Mouse (Mus musculus) liver (tissue): ENCODE results near the gene Prss32.
"Not testable (repeated sequence)": the region's sequence is repeated elsewhere in the genome, so short reads cannot be mapped to it uniquely, and the experiment has no call there.

ENCODE experiments used
- DNase-seq: peaks from one replicate; pipeline ENCODE4 v3.0.0-alpha.2; 2020; ENCODE audit warnings: mixed read lengths

The Prss32 gene

DNA sequence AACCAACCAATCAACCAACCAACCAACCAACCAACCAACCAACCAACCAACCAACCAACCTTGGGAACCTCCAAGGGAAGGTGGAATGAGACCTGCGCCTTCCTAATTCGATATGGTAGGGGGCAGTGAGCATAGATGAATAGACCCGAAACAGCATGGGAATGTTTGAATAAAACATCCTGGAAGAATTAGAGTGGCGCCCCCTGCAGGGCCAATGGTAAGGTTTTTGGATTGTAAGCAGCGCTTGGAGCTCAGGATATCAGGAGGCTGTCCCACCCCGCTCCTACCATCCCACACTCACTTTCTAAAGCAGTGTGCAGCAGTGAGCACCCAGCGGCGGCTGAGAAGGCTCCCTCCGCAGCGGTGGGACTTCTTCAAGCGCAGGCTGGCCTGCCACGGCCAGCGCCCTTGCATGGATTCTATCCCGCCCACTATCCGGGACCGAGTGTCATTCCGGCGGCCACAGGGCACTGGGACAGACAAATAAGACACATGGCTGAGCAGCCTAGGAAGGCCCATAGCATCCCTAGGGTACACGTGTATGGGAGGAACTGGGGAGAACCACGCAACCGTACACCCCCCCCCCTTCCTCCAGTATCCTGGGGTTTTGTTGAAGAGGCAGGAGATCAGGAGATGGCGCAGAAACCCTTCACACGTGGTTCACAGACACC lies 379 bp upstream of the Prss32 start:
- DNase-seq = peak; percentile 34

DNA sequence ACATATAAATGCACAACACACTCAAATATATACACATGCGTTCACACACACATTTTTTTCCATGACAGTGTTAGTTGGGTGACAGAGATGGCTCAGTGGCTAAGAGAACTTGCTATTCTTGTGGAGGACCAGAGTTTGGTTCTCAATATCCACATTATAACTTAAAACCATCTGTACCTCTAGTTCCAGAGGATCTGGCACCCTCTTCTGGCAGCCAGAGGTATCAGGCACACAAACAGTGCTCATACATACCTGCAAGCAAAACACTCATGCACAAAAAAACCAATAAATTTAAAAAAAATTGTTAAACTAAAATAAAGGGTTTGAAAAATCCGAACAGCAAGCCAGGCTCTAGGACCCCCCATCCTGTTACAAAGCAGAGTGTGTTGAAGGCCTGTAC lies 6.4 kb downstream of the Prss32 start:
- no peak for DNase-seq

DNA sequence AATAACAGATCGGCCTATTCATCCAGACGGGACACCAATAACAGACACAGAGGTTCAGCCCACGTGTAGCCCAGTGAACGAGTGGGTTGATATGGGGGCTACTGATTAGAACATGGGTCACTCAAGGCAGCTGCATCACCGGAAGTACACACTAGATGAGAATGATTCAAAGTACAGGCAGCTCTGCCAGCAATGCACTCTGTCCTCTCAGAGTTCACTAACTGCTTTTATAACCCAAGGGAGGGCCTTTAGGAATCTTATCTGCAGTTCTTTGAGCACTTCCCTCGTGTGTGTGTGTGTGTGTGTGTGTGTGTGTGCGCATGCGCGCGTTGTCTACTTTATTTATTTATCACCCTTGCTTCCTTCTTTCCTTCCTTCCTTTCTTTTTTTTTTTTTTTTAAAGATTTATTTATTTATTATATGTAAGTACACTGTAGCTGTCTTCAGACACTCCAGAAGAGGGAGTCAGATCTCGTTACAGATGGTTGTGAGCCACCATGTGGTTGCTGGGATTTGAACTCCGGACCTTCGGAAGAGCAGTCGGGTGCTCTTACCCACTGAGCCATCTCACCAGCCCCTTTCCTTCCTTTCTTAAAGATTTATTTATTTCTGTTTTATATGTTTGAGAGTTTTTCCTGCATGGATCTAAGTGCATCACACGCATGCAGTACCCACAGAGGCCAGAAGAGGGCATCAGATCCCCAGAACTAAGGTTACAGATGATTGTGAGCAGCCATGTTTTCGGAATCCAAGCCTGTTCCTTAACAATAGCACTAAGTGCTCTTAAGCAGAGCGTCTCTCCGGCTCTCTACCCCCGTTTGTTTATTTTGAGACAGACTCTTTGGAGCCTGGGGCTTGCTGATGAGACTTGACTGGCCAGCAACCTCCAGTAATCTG lies 7.4 kb downstream of the Prss32 start:
- peak; percentile 61 for DNase-seq

DNA sequence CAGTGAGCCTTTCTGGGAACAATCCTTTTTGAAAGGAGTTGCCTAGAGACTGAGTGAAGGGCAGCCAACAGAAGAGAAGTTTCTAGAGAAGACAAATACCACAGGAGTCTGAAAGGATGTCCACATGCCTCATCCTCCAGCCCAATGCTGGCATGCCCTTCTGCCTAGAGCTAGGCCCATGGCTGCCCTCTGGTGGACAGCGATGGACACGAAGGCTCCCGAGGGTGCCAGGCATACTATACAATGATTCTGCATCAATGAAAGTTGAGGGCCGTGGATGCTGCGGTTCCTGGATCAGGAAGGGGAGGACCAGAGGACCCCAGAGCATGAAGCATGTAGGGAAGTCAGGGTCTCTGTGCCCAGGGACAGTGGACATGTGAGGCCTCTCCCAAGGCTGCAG lies 9.6 kb downstream of the Prss32 start:
- peak; percentile 71 for DNase-seq

DNA sequence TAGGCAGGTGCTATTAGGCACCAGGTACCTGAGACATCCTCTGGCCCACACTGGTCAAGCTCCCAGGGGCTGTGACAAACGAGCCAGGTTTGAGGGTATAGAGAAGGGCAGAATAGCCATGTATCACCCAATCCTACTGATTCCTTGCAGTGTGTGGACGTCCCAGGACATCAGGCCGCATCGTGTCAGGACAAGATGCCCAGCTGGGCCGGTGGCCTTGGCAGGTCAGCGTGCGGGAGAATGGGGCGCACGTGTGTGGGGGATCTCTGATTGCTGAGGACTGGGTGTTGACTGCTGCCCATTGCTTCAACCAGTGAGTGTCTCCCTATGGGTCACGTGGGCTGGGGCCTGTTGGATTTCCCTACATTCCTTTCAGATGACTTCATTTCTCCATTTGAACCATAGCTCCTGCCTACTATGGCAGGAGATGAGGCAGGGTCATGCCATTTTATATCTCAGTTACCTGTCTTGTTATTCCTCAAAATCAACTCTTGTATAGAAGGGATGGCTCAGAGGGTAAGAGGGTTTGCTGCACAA lies 10.6 kb downstream of the Prss32 start:
- DNase-seq = no peak

GRCm38 (mm10) chr17:23857193-23857592 lies 13.5 kb downstream of the Prss32 start:
- DNase-seq = no peak

GRCm38 (mm10) chr17:23857913-23858312 lies 14.3 kb downstream of the Prss32 start:
- no peak for DNase-seq

GRCm38 (mm10) chr17:23862926-23863325 lies 19.3 kb downstream of the Prss32 start:
- DNase-seq = no peak

- no peak for DNase-seq
Measured at GRCm38 (mm10) chr17:23867756-23868155, 24.1 kb downstream of the Prss32 start, which contains the start of gene Prss21. TSS of gene Prss21 (plus strand) at chr17:23868056.

- DNase-seq = peak; percentile 7
Measured at GRCm38 (mm10) chr17:23868513-23868912, 24.9 kb downstream of the Prss32 start.

DNA sequence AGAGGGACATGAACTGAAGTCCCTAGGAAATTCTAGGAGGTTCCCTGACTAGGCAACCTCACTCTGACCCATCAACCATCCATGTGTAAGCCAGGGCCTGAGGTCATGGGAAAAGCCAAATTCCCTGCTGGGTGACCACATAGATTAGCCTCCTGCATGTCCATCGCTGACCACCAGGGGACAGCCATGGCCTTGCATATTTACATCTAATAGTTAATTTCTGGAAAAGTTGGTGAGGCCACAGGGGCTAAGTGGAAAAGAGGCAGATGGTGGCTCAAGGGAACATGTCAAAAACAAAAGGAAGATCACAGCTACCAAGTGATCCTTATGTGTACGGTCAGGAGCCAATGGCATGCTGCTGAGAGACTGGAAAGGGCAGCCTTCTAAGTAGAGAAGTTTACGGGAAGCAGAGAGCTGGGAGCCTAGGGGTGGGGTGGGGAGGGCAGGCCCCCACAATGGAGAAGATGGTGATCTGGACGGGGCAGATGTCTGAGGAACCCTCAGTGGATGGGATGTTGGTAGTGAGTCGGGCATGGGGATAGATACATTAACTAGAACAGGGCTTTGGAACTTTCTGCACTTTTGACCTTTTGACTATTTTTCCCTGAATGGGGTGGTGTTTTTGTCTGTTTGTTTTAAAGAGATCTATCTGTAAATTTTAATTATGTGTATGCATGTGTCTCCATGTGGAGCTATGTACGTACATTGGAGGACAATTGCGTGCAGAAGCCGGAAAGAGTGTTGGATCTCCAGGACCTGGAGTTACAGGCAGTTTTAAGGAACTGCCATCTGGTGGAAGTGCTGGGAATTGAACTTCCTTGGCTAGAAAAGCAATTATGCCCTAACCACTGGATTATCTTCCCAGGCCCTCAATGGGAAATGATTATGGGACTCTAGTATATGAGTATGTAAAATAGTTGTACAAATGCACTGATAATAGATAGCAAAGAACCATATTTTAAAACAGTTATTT lies 30.5 kb downstream of the Prss32 start:
- DNase-seq = peak; percentile 29

DNA sequence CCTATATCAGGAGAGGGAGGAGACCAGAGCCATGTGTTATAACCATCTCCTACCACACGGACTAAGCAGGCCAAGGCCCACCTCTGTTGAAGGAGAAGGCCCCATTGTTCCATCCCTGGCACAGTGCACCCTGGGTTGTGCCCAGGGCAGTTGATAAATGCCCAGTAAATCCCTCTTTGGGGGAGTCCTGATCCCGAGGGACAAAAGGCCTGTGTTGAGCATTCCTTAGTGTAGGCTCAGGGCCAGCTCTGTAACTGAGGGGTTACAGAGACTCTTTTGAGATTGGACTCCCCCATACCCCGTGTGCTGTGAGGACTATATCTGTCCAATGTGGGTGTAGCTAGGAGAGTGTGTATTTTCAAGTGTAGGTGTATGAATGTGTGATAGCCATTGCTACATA lies 33.1 kb downstream of the Prss32 start:
- no peak for DNase-seq

DNA sequence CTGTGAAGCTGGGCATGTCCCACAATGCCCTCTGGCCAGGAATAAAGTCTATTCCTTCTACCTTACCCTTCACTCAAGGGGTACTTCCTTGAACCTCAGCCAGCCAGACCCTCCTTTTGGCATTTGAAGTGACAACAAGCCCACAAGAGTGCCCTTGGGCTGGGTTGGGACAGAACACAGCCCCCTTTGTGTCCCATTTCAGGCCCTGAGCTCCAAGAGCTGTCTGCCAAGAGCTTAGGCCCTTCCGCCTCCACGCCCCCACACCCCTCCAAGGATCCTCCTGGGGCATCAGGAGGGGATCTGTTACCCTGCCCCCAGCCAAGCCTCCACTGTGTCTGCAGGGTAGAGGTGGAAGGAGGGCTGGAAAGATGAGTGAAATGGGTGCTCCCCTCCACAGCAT lies 33.5 kb downstream of the Prss32 start:
- DNase-seq = no peak

- DNase-seq = not testable (repeated sequence)
Measured at GRCm38 (mm10) chr17:23880576-23880975, 36.9 kb downstream of the Prss32 start, which contains the start of the genes Dcpp1 and Dcpp2. TSS of gene Dcpp1 (plus strand) at chr17:23880876. TSS of gene Dcpp2 (plus strand) at chr17:23880880.
